Mouse (Mus musculus) ES-Bruce4 (cell line): Measurements from ENCODE around the gene Clpsl2.

Source experiments
- CTCF ChIP-seq: IDR thresholded peaks from one replicate; pipeline ENCODE4 v1.8.1; 2011; ENCODE audit warnings: low read depth, low read length
- EP300 ChIP-seq: IDR thresholded peaks from 2 replicates; pipeline ENCODE4 v1.6.1; 2011; ENCODE audit warnings: low read depth, low read length; ENCODE audit not compliant: insufficient read depth
- POLR2A ChIP-seq: IDR thresholded peaks from one replicate; pipeline ENCODE4 v1.8.1; 2011; ENCODE audit warnings: low read length; ENCODE audit not compliant: insufficient read depth

DNA sequence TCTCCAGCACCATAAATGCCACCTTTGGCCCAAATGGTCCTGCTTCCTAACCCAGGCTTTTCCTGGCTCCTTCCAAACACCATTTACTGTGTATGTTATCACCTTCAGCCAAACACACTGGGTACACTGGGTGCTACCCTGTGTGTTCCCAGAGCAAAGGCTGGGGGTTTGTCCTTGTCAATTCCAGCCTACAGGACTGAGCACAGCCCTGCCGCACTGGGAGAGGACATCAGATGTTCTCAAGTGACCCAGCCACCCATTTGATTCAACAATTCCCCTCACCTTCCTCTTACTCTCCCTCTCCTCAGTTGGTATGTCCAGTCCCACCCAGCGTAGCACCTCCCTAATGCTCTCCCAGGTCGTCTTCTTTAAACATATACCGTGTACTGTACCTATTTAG is 28.6 kb upstream of the Clpsl2 start:
- TF ChIP-seq CTCF = no peak
- no peak for TF ChIP-seq EP300
- TF ChIP-seq POLR2A = no peak
